Mouse (Mus musculus) erythroblast, embryonic 14.5 days (primary cell): ENCODE data around the gene Camsap1.

Experiments used
- GATA1 ChIP-seq: IDR thresholded peaks from 2 replicates; pipeline ENCODE4 v1.6.1; 2012; ENCODE audit warnings: low read length, inconsistent platforms, mixed read lengths
- TAL1 ChIP-seq: IDR thresholded peaks from 3 replicates; pipeline ENCODE4 v1.6.1; 2012; ENCODE audit warnings: low read length, inconsistent platforms, mixed read lengths

DNA sequence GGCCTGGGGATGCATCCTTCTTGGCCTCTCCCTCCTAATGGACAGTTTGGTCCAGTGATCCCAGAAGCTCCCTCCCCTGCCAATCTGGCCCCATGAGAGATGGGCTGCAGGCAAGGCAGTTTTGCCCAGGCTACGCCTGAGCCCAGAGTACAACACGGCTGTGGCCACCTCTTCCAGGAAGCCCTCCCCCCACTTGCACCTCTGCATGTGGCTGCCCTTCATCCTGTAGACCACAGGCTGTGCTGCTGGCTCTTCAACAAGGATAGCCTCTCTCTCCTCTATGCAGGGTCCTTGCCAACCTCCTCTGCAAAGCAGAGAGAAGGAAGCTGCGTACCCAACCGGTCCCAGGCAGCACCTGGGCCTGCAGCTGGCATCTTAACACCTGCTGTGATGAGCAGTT lies 104.0 kb downstream of the Camsap1 start:
- TF ChIP-seq GATA1 (no peak), TAL1 (no peak)
